Mouse (Mus musculus): ENCODE measurements at regions not wholly inside any gene's neighbourhood (a gene's known extent, or its start where the extent isn't known, plus 50 kb on each side); places are given as distances from the start of the nearest gene placed in this dataset.

DNA sequence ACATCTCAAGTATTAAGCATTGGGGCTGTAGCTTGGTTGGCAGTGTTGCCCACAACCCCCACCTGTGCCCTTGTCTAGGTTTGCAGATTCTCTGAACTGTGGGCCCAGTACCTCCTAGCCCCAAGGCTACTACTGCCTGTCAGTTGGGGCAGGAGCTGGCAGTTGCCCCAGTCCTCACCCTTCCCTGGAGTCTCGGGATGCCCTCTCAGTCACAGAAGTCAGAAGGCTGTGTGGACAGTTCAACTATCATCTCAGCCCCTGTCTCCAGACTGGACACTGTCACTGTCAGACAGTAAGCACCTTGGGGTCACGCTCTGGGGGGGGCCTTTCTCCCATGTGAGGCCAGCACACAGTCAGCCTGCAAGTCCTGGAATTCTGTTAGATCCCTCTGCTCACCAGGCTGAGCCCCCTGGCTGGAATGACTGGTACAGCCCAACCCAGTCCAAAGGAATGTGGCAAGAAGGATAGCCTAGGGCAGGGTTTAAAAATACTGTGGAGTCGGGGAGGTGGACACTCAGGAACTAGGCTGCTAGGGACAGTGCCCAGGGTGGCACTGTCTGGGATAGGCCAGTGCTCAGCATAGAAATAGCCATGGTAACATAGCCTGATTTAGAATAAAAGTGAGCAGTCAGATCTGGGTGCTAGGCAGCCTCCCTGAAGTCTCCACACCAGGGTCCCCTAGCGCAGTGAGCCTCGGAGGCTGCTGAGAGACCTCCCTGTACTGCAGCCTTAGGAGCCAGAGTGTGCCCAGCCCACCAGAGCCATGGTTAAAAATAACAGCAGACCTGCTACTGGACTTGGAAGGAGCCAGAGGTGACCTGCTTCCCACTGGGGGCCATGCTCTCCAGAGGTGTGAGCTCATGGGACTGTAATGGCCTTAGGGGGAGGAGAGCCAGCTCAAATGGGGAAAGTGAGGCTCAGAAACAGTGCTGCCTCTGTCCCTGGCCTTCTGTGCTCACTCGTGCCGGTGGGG, 83.1 kb upstream of the Ptpn1 start:
- DNase-seq (ENCODE audit: inconsistent age in 2 of 2, low spot score in 1 of 2): no peak

DNA sequence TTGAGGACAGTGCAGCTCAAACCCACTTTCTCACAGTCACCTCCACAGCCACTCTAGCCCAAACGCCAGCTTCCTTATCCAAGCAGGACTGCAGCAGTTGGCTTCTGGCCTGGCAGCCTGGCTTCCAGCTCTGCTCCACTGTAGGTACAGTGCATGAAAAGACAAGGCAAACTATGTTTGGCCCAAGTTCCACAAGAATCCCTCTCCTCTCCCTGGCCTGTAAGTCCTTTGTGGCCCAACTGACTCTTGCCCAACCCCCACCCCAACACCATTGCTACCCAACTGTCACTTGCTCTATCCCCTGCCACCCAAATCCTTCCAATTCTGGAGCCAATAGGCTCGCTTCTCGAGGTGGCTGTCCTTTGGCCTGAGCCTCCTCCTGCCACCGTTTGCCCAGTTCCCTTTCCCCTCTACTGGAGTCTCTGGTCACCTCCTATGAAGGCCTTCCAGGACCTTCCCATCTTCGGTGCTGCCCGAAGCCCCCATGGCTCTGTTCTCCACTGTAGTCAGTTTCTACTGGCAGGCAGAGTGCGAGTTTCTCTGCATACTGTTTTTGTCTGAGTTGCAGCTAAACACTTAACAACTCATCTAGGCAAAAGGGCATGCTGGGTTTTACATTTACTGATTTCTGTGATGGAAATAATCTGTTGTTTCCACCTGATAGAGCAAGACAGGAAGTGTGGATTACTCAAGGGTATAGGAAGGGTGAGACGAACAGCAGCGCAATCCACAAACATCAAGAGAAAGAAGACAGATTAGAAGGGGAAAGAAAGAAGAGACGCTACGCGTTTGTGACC, 84.4 kb upstream of the Ptpn1 start:
- DNase-seq (ENCODE audit: inconsistent age in 2 of 2, low spot score in 1 of 2): no peak

DNA sequence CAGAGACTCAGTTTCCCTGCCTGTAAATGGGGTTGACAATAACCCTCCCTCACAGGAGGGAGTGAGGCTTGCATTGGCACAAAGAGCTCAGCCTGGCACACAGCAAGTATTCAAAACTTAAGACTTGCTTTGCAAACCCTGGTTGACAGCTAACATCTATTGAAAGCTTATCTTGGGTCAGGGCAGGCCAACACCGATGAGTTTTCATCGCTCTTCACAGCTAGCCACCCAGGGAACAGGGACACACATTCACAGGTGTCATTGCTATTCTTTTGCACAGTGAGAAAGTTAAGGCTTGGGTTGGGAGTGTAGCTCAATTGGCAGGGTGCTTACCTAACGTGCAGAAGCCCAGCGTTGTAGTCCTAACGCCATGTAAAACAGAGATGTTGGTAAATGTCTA, 86.5 kb upstream of the Ptpn1 start:
- no peak for DNase-seq (ENCODE audit: inconsistent age in 2 of 2, low spot score in 1 of 2)

DNA sequence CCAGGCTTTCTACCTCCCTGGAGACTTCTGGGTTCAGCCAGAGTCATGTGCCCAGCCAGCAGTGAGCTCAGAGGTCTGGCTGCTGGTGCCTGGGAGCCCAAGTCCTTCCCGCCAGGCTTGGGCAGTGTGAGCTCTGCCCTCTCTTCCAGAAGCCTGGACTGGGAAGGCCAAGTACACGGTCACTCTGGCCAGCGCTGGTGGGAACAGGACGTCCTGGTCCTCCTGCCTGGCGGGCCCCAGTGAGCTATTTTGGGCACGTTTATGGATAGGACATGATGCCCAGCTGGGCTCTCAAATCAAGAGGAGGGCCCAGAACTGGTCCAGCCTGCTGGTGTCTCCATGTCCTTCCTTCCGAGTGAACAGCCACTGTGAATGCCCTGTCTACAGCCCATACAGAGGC, 87.3 kb upstream of the Ptpn1 start:
- peak; percentile 85 to 90 for DNase-seq (ENCODE audit: inconsistent age in 2 of 2, low spot score in 1 of 2)

DNA sequence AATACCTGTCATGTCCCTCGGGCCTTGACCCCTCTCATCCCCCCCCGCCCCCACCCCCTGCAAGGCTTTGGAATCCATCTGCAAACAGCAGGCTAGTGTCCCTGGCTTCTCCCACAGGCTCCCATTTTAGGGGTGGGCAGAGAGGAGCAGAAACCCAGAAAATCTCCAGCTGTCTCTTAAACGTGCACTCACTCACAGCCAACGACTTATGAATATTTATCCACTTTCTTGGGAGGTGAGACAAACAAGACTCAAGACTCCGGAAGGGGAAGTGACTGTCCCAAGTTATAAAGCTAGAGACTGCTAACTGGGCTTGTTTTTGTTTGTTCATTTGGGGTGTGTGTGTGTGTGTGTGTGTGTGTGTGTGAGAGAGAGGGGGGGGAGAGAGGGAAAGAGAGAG, 87.9 kb upstream of the Ptpn1 start:
- DNase-seq (ENCODE audit: inconsistent age in 2 of 2, low spot score in 1 of 2): no peak

DNA sequence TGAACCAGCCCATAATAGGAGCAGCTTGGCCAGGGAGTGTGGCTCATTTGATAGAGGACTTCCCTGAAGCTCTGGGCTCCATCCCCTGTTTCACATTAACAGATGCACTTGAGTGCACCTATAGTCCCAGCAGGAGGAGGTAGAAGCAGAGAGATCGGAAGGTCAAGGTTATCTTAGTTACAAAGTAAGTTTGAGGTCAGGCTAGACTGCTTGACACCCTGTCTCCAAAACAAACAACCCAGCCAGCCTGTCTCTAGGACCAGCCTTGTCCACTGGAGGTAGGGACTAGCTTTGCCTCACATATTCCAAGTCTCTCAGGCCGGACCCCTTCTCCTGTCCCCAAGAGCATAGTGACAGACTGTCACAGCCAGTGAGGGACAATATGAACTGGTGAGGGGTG, 88.9 kb upstream of the Ptpn1 start:
- peak in 1 of 2 experiments; percentile 48 for DNase-seq (ENCODE audit: inconsistent age in 2 of 2, low spot score in 1 of 2)

DNA sequence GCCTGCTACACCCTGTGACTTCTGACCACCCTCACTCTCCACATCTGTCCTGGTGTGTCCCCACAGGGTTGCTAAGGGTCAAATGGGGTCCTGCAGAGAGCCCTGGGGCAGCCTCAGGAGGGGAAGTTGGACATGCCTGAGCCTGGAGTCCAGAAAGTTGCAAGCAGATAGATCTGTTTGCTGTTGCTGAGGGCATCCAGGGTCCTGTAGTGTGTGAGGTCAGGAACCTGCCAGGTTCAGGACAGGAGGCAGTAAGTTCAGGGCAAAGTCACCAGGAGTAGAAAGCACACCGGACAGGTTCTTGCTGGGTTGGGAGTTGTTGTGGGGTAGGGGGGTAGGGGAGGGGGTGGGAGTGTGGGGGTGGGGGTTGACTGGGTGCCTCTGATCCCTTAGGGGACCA, 89.4 kb upstream of the Ptpn1 start:
- no peak for DNase-seq (ENCODE audit: inconsistent age in 2 of 2, low spot score in 1 of 2)

DNA sequence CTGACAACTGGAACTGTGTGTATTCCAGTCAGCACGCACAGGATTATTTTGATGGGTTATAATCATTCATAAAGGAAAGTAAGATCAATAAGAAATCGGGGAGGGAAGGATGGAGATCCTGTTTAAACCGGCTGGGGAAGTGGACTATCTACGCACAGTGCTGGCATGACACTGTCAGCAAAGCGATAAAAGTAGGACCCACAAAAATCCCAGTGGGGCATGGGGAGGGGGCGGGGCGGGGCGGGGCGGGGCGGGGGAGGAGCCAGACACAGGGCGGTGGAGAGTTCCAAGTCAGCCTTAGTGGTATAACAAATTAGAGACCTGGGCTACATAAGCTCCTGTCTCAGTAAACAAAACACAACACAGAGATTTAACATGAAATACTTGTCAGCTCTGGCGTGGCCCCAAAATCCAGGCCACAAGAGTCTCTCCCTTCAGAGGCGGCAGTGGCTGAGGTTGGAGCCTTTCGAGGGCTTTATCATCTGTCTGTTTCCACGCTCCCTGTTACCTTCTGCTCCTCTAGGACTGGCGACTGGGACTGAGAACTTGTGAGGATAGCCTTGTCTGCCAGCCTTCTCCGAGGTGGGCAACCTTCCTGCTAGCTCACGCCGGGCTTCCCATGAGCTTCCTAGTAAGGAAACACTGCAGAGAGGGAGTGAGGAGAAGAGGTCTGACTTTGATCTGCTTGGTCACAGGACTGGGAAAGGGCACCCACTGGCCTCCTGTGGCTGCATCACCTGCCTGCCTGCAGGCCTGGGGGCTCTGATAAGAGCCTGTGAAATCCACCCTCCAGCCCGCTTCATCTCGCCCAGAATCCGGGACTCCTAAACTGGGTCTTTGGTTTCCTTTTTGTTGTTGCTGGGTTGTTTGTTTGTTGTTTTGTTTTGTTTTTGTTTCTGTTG, 90.3 kb upstream of the Ptpn1 start:
- no peak for DNase-seq (ENCODE audit: inconsistent age in 2 of 2, low spot score in 1 of 2)

DNA sequence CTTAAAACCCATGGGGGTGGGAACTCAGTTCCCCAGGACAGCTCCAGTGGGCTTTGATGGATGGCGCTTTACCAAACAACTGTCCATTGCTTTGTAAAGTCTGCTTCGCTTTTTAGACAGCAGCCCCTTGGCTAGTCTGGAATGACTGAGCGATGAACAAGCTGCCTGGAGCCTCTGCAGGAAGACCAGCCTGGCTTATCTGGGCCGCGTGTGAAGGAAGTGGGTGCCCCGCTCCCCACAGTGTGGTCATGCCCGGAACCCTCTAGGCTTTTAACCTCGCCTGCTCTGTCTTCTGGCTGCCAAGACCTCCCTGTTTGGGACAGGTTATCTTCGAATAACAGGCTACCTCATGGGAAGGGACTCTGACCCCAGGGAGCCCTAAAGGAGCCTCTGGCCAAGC, 91.5 kb upstream of the Ptpn1 start:
- DNase-seq (ENCODE audit: inconsistent age in 2 of 2, low spot score in 1 of 2): no peak

DNA sequence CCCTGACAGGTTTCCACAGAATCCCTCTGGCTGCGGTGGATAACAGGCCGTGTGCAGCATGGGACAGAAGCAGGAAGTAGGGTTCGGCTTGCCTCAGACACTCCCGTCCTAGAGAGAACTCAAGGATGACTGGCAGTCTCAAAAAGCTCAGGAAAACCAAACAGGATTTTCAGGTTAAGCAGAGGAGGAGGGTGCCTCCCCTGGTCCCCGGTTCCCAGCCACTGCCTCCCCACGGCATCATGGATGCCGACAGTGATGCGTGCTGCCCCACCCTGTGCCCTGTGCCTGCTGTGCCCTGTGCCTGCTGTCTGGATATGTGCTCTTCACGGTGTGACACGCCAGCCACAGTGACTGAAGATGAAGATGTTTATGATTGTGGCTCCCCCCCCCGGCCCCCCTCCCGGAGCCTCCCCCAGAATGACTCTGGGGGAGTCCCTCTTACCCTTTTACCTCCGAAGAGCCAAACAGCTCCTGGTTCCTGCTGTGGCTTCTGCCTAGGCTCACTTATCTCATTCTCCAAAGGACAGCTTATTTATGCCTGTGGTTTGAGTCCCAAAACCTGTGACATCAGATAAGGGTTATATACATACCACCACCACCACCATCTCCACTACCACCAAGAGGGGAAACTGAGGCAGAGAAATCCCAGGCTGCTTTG, 92.4 kb upstream of the Ptpn1 start:
- no peak for DNase-seq (ENCODE audit: inconsistent age in 2 of 2, low spot score in 1 of 2)

DNA sequence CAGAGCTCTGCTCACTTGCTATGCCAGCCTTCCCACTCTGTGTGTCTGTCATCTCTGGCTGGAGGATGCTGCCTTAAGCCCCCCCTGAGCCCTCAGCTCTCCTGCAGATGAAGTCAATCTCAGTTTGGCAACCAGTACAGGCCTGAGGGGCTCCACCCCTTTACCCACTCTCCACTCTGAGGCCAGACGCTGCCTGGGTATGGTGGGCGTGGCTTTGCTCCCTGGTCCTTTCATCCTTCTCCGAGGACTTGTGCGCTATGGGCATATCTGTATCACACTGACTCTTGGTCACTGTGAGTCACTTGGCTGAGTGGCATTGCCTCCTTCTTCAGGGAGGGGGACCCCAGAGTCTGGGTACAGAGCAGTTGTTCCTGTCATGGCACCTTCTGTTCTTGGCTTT, 94.3 kb upstream of the Ptpn1 start:
- DNase-seq (ENCODE audit: inconsistent age in 2 of 2, low spot score in 1 of 2): peak; percentile 70 to 78

DNA sequence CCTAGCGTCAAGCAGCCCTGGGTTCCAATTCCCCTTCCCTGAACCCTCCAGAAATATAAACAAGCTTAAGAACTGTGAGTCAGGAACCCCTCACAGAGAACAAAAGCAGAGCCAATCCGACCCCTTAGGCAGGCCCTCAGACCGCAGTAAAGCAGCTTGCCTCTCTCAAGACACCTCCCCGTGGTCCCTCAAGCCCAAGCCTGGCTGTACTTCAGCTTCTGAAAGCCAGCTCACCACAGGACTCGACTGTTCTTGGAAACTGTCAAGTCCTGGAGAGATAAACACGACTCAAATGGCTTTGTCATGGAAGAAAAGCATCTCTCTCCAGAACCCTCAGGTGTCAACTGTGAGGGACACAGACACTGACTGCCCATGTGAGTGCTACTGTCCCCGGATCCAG, 95.2 kb upstream of the Ptpn1 start:
- no peak for DNase-seq (ENCODE audit: inconsistent age in 2 of 2, low spot score in 1 of 2)

DNA sequence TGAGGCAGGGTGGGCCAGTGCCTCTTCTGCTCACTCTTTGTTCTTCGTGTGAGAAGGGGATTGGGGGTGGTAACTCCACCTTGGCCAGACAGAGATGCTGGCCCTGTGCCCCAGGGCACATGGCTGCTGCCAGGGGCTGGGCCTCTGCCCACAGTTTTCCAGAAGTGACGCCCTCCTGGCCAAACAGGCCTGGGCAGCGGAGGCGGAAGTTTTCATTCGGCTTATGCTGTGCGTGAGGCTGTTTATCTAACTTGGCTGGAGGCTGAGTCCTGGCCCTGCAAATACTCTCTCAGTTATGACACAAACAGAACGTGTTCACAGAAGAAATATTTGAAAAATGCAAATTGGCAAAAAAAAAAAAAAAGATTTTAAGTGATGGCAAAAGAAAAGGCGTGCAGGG, 97.3 kb upstream of the Ptpn1 start:
- DNase-seq (ENCODE audit: inconsistent age in 2 of 2, low spot score in 1 of 2): peak in 1 of 2 experiments; percentile 77

DNA sequence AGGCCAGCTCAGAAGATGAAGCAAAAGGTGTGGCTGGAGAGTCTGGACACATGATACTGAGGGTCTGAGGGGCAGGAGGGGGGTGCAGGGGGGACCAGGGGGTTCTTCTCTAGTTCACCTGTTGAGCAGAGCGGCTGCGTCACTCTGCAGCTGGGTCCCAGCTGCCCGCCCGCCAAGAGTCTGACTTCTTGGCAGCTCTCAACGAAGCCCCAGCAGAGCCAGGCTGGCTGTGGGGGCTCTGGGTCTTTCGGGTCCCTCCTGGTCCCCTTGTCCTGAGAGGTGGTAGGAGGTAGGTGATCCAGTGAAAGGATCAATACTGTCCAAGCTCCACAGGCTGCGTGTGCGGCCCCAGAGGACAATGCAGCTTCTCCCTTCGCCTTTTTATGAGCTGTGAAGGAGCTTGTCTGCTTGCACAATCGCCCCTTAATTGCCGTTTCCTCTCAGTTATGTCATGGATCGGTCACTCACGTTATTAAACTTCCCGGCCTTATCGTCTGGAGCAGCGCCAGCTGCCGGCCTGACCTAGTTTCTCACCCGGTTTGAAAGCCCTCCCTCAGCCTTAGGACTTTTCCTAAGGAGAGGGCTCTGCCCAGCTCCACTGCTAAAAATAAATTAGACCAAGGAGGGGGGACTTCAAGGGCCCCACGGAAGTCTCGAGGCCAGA, 98.4 kb upstream of the Ptpn1 start:
- DNase-seq (ENCODE audit: inconsistent age in 2 of 2, low spot score in 1 of 2): peak; percentile 86 to 95

DNA sequence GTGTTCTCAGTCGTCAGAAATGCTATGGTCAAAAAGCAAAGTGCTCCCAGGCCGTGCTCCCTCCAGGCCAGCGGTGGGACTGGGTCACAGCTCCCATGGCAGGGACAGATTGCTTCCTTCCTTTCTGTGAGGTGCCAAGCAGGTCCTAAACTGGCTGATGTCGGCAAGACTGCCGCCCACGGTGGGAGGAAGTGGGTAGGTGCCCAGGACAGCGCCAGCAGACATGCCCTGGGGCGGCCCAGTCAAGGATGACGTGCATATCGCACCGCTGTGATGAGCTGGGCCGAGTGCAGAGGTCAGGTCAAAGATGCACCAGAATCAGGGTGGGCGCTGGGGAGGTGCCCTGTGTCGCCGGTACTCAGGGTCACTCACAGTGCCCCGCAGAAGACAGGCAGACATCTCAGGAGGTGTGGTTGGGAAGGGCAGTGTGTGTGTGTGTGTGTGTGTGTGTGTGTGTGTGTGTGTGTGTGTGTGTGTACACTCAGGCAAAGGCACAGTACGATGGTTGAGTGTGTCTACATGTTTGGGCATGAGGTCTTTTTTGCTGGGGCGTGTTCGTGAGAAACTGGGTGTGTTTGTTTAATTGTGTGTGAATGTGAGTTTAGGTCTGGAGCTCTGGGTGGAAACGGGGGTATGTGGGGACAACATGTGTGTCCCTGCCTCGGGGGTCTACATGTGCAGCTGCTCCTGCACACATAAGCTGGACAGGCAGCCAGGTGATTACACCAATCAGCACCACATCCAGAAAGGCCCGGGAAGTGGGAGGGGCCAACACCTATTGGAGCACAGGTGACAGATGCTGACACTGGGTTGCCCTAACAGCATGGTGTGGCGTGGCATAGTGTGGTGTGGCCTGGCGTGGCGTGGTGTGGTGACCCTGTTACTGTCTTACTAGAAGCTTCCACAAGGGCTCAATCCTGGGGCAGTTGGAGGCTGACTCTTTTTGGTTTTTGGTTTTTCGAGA, 100.5 kb upstream of the Ptpn1 start:
- no peak for DNase-seq (ENCODE audit: inconsistent age in 2 of 2, low spot score in 1 of 2)

DNA sequence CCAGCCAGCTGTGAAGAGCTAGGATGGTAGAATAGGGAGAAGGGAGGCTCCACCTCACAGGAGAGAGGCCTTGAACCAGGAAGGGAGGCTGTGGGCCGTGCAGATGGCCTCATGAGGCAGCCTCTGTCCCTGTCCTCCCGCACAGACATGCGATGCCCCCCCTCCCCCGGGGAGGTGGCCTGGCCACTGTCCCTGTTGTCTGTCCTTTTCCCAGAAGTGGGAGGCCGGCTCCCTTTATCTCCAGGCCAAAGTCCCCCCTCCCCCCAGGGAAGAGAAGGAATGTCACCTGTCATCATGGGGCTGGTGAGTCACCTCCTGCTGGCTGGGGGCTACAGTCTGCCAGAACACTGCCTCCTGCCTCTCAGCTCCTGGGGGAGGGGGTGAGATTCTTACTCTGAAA, 103.6 kb upstream of the Ptpn1 start:
- DNase-seq (ENCODE audit: inconsistent age in 2 of 2, low spot score in 1 of 2): peak; percentile 74 to 90

DNA sequence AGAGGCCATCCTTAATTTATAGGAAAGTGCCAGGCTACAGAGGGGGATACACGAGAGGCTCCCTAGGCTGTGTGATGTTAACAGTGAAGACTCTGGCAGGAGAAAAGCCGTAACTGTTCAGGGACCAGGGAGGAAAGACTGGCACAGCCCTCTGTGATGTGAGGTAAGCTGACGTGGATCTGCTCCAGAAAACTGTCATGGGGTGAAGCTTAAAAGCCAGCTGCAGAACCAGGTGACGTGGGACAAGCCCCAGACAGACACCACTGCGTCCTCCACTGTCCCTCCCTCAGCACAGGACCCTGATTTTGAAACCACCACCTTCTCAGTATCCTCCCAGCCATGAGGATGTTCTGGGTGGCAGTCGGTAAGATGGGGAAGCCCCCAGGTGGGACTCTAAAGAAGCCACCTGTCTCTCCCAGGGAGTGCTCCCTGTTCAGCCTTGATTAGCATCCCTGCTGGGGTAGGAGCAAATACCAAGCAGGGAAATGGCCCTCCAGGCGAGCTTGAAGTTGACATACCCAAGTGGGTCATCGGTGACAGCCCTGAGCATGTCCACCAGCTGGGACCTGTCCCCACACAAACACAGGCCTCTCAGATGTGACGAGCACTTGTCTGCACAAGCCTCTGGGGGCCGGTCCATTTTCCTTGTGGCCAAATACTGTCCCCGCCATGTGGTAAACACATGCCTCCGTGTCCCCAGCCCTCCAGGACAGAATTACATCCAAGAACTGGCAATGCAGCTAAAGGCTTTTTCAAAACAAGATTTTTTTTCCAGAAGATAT, 104.7 kb upstream of the Ptpn1 start:
- no peak for DNase-seq (ENCODE audit: inconsistent age in 2 of 2, low spot score in 1 of 2)

DNA sequence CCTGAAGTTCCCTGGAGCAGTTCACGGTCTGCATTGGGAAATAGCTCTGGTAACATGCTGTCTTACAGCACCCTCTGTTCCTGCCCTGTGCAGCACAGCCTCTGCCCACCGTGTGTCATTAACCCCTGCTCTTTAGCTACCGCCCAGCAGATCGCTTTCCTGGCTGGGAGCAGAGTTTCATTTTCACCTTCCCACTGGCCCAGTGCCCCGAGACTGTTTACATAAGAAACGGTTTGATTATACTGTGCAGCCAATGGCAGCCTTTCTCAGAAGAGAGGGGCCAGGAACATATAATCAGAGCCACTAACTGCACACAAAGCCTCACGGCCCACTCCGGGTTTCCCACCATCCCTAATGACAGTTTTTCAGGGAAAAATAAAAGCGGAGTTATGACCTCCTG, 108.3 kb upstream of the Ptpn1 start:
- peak in 1 of 2 experiments; percentile 68 for DNase-seq (ENCODE audit: inconsistent age in 2 of 2, low spot score in 1 of 2)

Measured in adrenal gland, adult (tissue).